ENCODE assay signal across 10 mouse cellular contexts in the genomic region with DNA sequence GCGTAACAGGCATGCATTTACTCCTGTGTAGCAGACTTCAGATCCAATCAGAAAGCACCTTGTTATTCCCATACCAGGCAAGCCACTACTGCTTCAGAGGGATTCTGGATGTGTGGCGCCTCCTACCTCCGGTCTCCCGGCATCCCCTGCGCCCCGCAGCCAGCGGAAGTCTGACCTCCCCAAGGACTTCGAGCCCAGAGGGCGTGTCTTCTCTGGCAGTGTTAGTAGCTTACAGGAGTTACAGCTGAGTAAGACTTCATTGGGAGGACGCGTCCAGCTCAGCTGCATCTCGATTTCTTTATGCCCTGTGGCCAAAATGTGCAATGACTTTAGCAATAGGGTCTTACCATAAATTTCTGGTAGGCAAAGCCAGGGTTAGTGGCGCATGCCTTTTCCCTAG. TPM values are rescaled to one million over a fixed set of nuclear protein-coding genes. Genes with fewer than 3 reads are reported as not detected.
DNase-seq lines count a peak whose midpoint lies in the region; ATAC-seq and TF ChIP-seq lines count a peak whose summit lies in the region.
"Had no signal": no experiment of that assay in that cellular context is flagged by ENCODE, and none has a peak within 500 bp of the region (broad histone marks: within the 10 kb centered on the region; RNA-seq: fewer than 3 reads in every experiment).

No protein-coding gene starts in this region.

- TF ChIP-seq POLR2A in ES-Bruce4 (IDR thresholded peaks at IDR 0.05; ENCODE audit: insufficient read depth, low read length): no peak

- ATAC-seq in liver, embryonic 13.5 days (ENCODE audit: low read depth): peak; percentile 34; the same call in 1 of the 2 replicates

- H3K9me3 ChIP-seq in ES-Bruce4 (replicated peaks; ENCODE audit: control insufficient read depth, insufficient read depth, low read length, poor library complexity, severe bottlenecking): no peaks in the 10 kb centered on the region
- H3K9me3 ChIP-seq in embryonic facial prominence, embryonic 10.5 days: no peaks in the 10 kb centered on the region
- no peaks in the 10 kb centered on the region for H3K9me3 ChIP-seq in liver, embryonic 13.5 days (replicated peaks)
- H3K9me3 ChIP-seq: neural tube, embryonic 12.5 days had no signal

- no peak overlapping the region for H3K4me2 ChIP-seq in liver, embryonic 13.5 days
- H3K4me2 ChIP-seq: neural tube, embryonic 12.5 days had no signal

- H3K4me3 ChIP-seq in gastrocnemius, adult 2 months: no peak overlapping the region
- peak overlapping the region; percentile 52 for H3K4me3 ChIP-seq in ES-Bruce4 (ENCODE audit: low read depth, low read length)
- no peak overlapping the region for H3K4me3 ChIP-seq in embryonic facial prominence, embryonic 10.5 days
- no peak overlapping the region for H3K4me3 ChIP-seq in liver, embryonic 13.5 days (replicated peaks)
- H3K4me3 ChIP-seq: layer of hippocampus, adult 2 months; neural tube, embryonic 12.5 days had no signal

- WGBS in embryonic facial prominence, embryonic 10.5 days: 71% methylated on average over 13 of the region's 13 CpGs
- WGBS in liver, embryonic 13.5 days (ENCODE audit: insufficient replicate concordance): 59% methylated on average over 13 of the region's 13 CpGs

- intact Hi-C loops in gastrocnemius, postnatal 14 days (cut with DNase I; ENCODE audit: low total_unique reads): no loop called here
- intact Hi-C loops in gastrocnemius, adult 2 months (cut with DNase I): no loop called here

- no peak for TF ChIP-seq CTCF in gastrocnemius, adult 2 months (IDR thresholded peaks at IDR 0.05)
- TF ChIP-seq CTCF in ES-Bruce4 (IDR thresholded peaks at IDR 0.05; ENCODE audit: low read depth, low read length): no peak

- H3K36me3 ChIP-seq in ES-Bruce4 (ENCODE audit: control insufficient read depth, insufficient read depth, low read length, poor library complexity, severe bottlenecking): no peaks in the 10 kb centered on the region
- H3K36me3 ChIP-seq in embryonic facial prominence, embryonic 10.5 days (replicated peaks): no peaks in the 10 kb centered on the region
- H3K36me3 ChIP-seq in liver, embryonic 13.5 days: no peaks in the 10 kb centered on the region
- H3K36me3 ChIP-seq: neural tube, embryonic 12.5 days had no signal

- H3K9ac ChIP-seq in ES-Bruce4 (ENCODE audit: low read depth, poor library complexity, severe bottlenecking): no peak overlapping the region
- H3K9ac ChIP-seq in liver, embryonic 13.5 days: no peak overlapping the region
- H3K9ac ChIP-seq: neural tube, embryonic 12.5 days had no signal

- no peak for TF ChIP-seq EP300 in ES-Bruce4 (IDR thresholded peaks at IDR 0.05; ENCODE audit: insufficient read depth, low read depth, low read length)

- DNase-seq in gastrocnemius, postnatal 14 days: peak; percentile 43
- no peak for DNase-seq in gastrocnemius, adult 2 months
- peak; percentile 37 for DNase-seq in embryonic facial prominence, embryonic 10.5 days (ENCODE audit: low spot score)
- no peak for DNase-seq in liver, embryonic 13.5 days
- DNase-seq in layer of hippocampus, postnatal 25 days (ENCODE audit: extremely low spot score in 1 of 2, low spot score in 1 of 2): no peak
- no peak for DNase-seq in left cerebral cortex, adult 11 months (ENCODE audit: low spot score)
- DNase-seq in right cerebral cortex, postnatal 14 days: no peak

- no peaks in the 10 kb centered on the region for H3K4me1 ChIP-seq in ES-Bruce4 (ENCODE audit: control insufficient read depth, insufficient read depth, low read length)
- H3K4me1 ChIP-seq in embryonic facial prominence, embryonic 10.5 days: peaks cover 4% of the 10 kb centered on the region; the same call in 1 of the 2 replicates
- peaks cover 28% of the 10 kb centered on the region for H3K4me1 ChIP-seq in liver, embryonic 13.5 days (replicated peaks)
- H3K4me1 ChIP-seq: neural tube, embryonic 12.5 days had no signal

- no peak overlapping the region for H3K27ac ChIP-seq in gastrocnemius, adult 2 months
- H3K27ac ChIP-seq in ES-Bruce4 (ENCODE audit: insufficient read depth, low read length): no peak overlapping the region
- H3K27ac ChIP-seq in embryonic facial prominence, embryonic 10.5 days (replicated peaks): no peak overlapping the region
- no peak overlapping the region for H3K27ac ChIP-seq in liver, embryonic 13.5 days
- H3K27ac ChIP-seq: layer of hippocampus, adult 2 months; neural tube, embryonic 12.5 days had no signal

- H3K27me3 ChIP-seq in ES-Bruce4 (ENCODE audit: control insufficient read depth, insufficient read depth, low read length, poor library complexity, severe bottlenecking): no peaks in the 10 kb centered on the region
- no peaks in the 10 kb centered on the region for H3K27me3 ChIP-seq in embryonic facial prominence, embryonic 10.5 days (replicated peaks; ENCODE audit: low read depth, poor library complexity, severe bottlenecking)
- H3K27me3 ChIP-seq in liver, embryonic 13.5 days: no peaks in the 10 kb centered on the region; the same call in 1 of the 2 replicates
- H3K27me3 ChIP-seq: neural tube, embryonic 12.5 days had no signal

RNA-seq across cellular contexts. Expression of a gene that starts 50.3 kb away (rescaled TPM):
- 10 to 100 TPM; 11.3 to 14.0 TPM for total RNA-seq in gastrocnemius, postnatal 14 days (2021)
- total RNA-seq in gastrocnemius, adult 2 months (2021): 10 to 100 TPM; 12.9 to 20.5 TPM
- polyA plus RNA-seq in ES-Bruce4 (2011; ENCODE audit: insufficient read depth, insufficient read length, low read depth, missing spikeins): 11.2 and 11.5 TPM in 2 replicates
- polyA plus RNA-seq in embryonic facial prominence, embryonic 10.5 days (2016; fragmentation: Nextera tagmentation; extraction: Ambion mirVana): 8.4 and 10.2 TPM in 2 replicates
- 2.2 and 2.8 TPM in 2 replicates for polyA plus RNA-seq in liver, embryonic 13.5 days (2015; fragmentation: Nextera tagmentation; extraction: Ambion mirVana)
- 100 to 1,000 TPM in 1 of 2 experiments, 10 to 100 TPM in 1; 98.3 to 101 TPM for total RNA-seq in layer of hippocampus, postnatal 25 days (2021)

Comparison
In these comparisons a context has a peak if more than half of its experiments do, and no peak if none do; other contexts are left out.
1. DNase-seq: peak in gastrocnemius, postnatal 14 days (single experiment) and embryonic facial prominence, embryonic 10.5 days (single experiment); none in gastrocnemius, adult 2 months (single experiment), liver, embryonic 13.5 days (single experiment), layer of hippocampus, postnatal 25 days (0 of 2), left cerebral cortex, adult 11 months (single experiment) and right cerebral cortex, postnatal 14 days (single experiment).
2. RNA of a gene that starts 50.3 kb away (total RNA-seq): 98.3 to 101 TPM in layer of hippocampus, postnatal 25 days; 12.9 to 20.5 TPM in gastrocnemius, adult 2 months and 11.3 to 14.0 TPM in gastrocnemius, postnatal 14 days; every median in the first group is over 4 times any median in the second.